Mouse (Mus musculus) megakaryocyte-erythroid progenitor cell, adult 5 weeks (primary cell): ENCODE data around the gene Pom121l12. TPM values are rescaled to one million over a fixed set of nuclear protein-coding genes. Genes with fewer than 3 reads are reported as not detected.

Source experiments
- polyA plus RNA-seq: library from polyadenylated mRNA; stranded (reverse); fragments of >175 nt; gene quantifications from 2 replicates; pipeline ENCODE4 v1.2.3, GENCODE M21; 2012

Gene Pom121l12
- polyA plus RNA-seq = not detected in 2 replicates

GRCm38 (mm10) chr11:14598976-14599375 is at the start of gene Pom121l12:
Gene Pom121l12 (plus strand): TSS chr11:14599276.

